Mouse (Mus musculus): ENCODE measurements around the gene Rora.

GRCm38 (mm10) chr9:69071203-69071867 is 417.7 kb downstream of the Rora start:
- TF ChIP-seq CTCF (conservative IDR thresholded peaks at IDR 0.05; ENCODE audit: low read length) (no peak), NANOG (IDR thresholded peaks at IDR 0.05; ENCODE audit: borderline replicate concordance, low read length) (no peak)

Measured in E14TG2a.4 (cell line).